Mouse (Mus musculus) urinary bladder, postnatal 14 days (tissue): ENCODE data around the gene Prrt1.

Source experiments
- DNase-seq: peaks from one replicate; pipeline ENCODE4 v3.0.0; 2021; ENCODE audit warnings: low spot score

Prrt1 gene

GRCm38 (mm10) chr17:34673139-34673538 lies 43.8 kb downstream of the Prrt1 start:
- no peak for DNase-seq

GRCm38 (mm10) chr17:34674524-34675204 lies 45.3 kb downstream of the Prrt1 start:
- no peak for DNase-seq

- no peak for DNase-seq
Observed at GRCm38 (mm10) chr17:34675205-34676092, 46.1 kb downstream of the Prrt1 start.

- DNase-seq, result no peak
Observed at GRCm38 (mm10) chr17:34676093-34676460, 46.7 kb downstream of the Prrt1 start.

- DNase-seq, result no peak
Observed at GRCm38 (mm10) chr17:34676671-34677070, 47.3 kb downstream of the Prrt1 start.

- no peak for DNase-seq
Observed at GRCm38 (mm10) chr17:34680191-34680590, 50.9 kb downstream of the Prrt1 start.

- no peak for DNase-seq
Observed at GRCm38 (mm10) chr17:34680621-34681020, 51.3 kb downstream of the Prrt1 start.

- no peak for DNase-seq
Observed at GRCm38 (mm10) chr17:34681132-34681571, 51.8 kb downstream of the Prrt1 start.

GRCm38 (mm10) chr17:34681881-34682536 lies 52.7 kb downstream of the Prrt1 start:
- no peak for DNase-seq
